Mouse (Mus musculus): ENCODE results near the gene Slc38a3.

Gene Slc38a3

GRCm38 (mm10) chr9:107635279-107636028 is 33.9 kb downstream of the Slc38a3 start, which contains the start of gene Gnai2:
Gnai2 (minus strand) TSS chr9:107635367.
- DNase-seq (ENCODE audit: low read depth, low spot score), result peak; percentile 95

GRCm38 (mm10) chr9:107634406-107635278 is 34.7 kb downstream of the Slc38a3 start:
- no peak for DNase-seq (ENCODE audit: low read depth, low spot score)

GRCm38 (mm10) chr9:107633661-107634405 is 35.5 kb downstream of the Slc38a3 start:
- no peak for DNase-seq (ENCODE audit: low read depth, low spot score)

- peak; percentile 93 for DNase-seq (ENCODE audit: low read depth, low spot score)
Measured at GRCm38 (mm10) chr9:107633091-107633660, 36.2 kb downstream of the Slc38a3 start.

GRCm38 (mm10) chr9:107632478-107632877 is 36.9 kb downstream of the Slc38a3 start:
- DNase-seq (ENCODE audit: low read depth, low spot score), result no peak

- no peak for DNase-seq (ENCODE audit: low read depth, low spot score)
Measured at GRCm38 (mm10) chr9:107631861-107632260, 37.5 kb downstream of the Slc38a3 start.

- DNase-seq (ENCODE audit: low read depth, low spot score), result no peak
Measured at GRCm38 (mm10) chr9:107631311-107631826, 38.0 kb downstream of the Slc38a3 start.

GRCm38 (mm10) chr9:107630576-107630975 is 38.8 kb downstream of the Slc38a3 start:
- DNase-seq (ENCODE audit: low read depth, low spot score), result no peak

- peak; percentile 67 for DNase-seq (ENCODE audit: low read depth, low spot score)
Measured at GRCm38 (mm10) chr9:107629901-107630425, 39.4 kb downstream of the Slc38a3 start.

GRCm38 (mm10) chr9:107629411-107629730 is 40.0 kb downstream of the Slc38a3 start:
- peak; percentile 50 for DNase-seq (ENCODE audit: low read depth, low spot score)

GRCm38 (mm10) chr9:107628721-107629410 is 40.5 kb downstream of the Slc38a3 start:
- DNase-seq (ENCODE audit: low read depth, low spot score), result no peak

GRCm38 (mm10) chr9:107627387-107628255 is 41.7 kb downstream of the Slc38a3 start:
- DNase-seq (ENCODE audit: low read depth, low spot score), result no peak

GRCm38 (mm10) chr9:107626844-107627277 is 42.5 kb downstream of the Slc38a3 start:
- peak; percentile 90 for DNase-seq (ENCODE audit: low read depth, low spot score)

GRCm38 (mm10) chr9:107626158-107626843 is 43.0 kb downstream of the Slc38a3 start:
- no peak for DNase-seq (ENCODE audit: low read depth, low spot score)

- DNase-seq (ENCODE audit: low read depth, low spot score), result no peak
Measured at GRCm38 (mm10) chr9:107625351-107626128, 43.8 kb downstream of the Slc38a3 start.

GRCm38 (mm10) chr9:107624951-107625350 is 44.4 kb downstream of the Slc38a3 start:
- DNase-seq (ENCODE audit: low read depth, low spot score), result no peak

GRCm38 (mm10) chr9:107624539-107624938 is 44.8 kb downstream of the Slc38a3 start:
- DNase-seq (ENCODE audit: low read depth, low spot score), result peak; percentile 78

GRCm38 (mm10) chr9:107620954-107621353 is 48.4 kb downstream of the Slc38a3 start:
- no peak for DNase-seq (ENCODE audit: low read depth, low spot score)
